Mouse (Mus musculus): ENCODE data around the gene Usp29.
"Not testable (repeated sequence)": the region's sequence is repeated elsewhere in the genome, so short reads cannot be mapped to it uniquely, and the experiment has no call there.

GRCm38 (mm10) chr7:6880918-6881317 is 150.5 kb downstream of the Usp29 start:
- not testable (repeated sequence) for TF ChIP-seq POLR2A (IDR thresholded peaks at IDR 0.05; ENCODE audit: borderline replicate concordance, insufficient read depth, low read length); CTCF (IDR thresholded peaks at IDR 0.05; ENCODE audit: borderline replicate concordance, insufficient read depth, low read depth, low read length)

Measured in cerebellum, adult 2 months (tissue).